Mouse (Mus musculus) lung, postnatal 25 days (tissue): ENCODE data around the gene Cphx2.
"Not testable (repeated sequence)": the region's sequence is repeated elsewhere in the genome, so short reads cannot be mapped to it uniquely, and the experiment has no call there.

Experiments used
- DNase-seq: peaks from one replicate; pipeline ENCODE4 v3.0.0; 2022; ENCODE audit warnings: low spot score

Cphx2 gene

DNA sequence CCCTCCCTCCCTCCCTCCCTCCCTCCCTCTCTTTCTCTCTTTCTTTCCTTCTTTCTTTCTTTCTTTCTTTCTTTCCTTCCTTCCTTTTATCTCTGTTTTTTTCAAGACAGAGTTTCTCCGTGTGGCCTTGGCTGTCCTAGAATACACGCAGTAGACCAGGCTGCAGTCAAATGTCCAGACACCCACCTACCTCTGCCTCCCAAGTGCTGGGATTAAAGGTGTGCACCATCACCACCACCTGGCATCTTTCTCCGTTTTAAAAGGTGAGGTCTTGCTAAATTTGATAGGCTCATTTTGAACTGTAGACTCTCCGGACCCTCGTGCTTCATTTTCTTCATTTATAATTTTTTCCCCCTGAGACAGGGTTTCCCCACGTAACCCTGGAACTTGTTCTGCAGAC, at the start of gene Cphx2:
Cphx2 (plus strand) TSS at position 301 of the 400 bp plus-strand sequence.
- DNase-seq: not testable (repeated sequence)

DNA sequence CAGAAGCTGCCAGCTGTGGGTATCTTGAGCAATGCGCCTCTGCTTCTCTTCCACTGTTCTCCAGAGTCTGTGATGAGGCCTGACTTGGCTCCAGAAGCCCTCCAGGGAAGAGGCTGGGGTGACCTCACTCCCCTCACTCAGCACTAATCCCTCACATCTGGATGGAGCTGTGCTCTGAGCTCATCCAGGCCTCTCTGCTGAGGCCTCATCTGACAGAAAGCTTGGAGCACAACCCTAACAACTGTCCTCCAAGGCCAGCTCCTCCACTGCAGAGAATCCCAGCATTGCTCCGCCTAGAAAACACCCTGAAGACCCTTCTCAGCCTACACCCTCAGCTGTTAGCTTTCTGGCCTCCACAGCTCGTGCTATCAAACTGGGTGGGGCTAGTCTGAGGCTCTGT, 47.0 kb upstream of the Cphx2 start:
- DNase-seq: not testable (repeated sequence)

DNA sequence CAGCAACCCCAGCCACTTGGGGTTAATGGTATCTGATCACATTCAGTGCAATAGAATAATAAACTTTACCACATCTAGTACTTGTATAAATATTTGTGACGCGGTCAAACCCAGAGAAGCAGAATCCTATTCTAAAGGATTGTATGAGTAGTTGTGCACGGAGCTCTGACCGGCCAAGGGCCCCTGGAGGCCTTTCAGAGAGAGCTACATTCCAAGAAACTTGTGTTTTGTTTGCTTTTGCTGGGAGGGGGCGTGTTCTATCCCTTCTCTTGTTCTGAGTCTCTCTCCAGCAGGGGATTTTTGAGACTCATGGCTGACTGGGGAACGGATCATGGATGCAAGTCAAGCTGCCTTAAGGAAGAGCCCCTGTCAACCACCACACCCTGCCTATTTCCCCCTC, 45.9 kb upstream of the Cphx2 start:
- not testable (repeated sequence) for DNase-seq

DNA sequence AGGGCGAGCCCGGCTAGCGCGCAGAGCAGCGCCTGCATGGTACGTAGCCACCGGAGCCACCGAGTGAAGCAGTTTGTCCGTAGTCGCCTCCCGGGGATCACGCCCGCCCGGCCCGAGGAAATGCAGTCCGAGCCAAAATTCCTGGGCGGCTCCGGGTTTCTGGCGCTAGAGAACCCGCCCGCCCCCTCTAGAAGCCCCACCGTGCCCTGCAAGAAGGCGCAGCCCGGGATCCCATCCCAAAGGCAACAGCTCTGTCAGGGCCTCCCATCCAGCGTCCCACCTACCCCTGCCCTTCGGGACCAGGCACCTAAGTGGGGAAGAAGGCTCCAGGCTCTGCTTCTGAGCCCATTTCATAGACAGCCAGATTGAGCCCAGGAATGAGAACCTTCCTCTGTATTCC, 38.7 kb upstream of the Cphx2 start, which contains the start of gene Gm9780:
Gm9780 (minus strand) TSS at position 101 of the 400 bp plus-strand sequence.
- DNase-seq: not testable (repeated sequence)

DNA sequence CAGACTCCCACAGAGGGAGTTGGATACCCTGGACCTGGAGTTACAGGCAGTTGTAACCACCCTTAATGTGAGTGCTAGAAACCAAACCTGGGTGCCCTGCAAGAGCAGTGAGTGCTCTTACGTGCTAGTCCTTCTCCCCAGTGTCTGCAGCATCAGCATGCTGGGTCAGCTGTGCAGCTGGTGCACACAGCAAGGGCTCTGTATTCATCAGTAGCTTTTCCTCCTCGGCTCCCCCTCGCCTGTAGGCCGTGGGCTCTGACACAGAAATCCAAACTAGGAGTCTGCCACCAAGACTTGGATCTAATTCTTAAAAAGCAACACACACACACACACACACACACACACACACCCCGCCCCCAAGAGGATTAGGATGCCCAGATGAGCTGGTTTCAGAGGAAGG, 36.3 kb upstream of the Cphx2 start:
- DNase-seq: not testable (repeated sequence)

DNA sequence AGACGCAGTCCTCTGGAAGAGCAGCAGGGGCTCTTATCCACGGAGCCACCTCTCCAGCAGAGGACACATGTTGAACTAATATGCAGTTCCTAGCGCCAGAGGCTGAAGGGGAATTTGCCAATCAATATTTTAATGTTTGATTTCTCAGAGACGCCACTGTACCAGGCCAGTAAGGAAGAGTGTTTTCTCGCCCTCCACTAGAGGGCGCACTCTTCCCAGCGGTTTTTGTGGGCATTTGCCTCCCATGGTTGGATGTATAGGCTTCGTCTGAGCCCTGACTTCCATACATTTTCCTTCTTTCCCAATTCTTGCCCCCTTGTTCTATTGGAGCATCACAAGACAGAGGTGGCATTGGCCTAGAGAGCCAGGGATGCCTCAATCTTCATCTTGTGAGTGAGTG, 34.3 kb upstream of the Cphx2 start:
- DNase-seq: not testable (repeated sequence)

DNA sequence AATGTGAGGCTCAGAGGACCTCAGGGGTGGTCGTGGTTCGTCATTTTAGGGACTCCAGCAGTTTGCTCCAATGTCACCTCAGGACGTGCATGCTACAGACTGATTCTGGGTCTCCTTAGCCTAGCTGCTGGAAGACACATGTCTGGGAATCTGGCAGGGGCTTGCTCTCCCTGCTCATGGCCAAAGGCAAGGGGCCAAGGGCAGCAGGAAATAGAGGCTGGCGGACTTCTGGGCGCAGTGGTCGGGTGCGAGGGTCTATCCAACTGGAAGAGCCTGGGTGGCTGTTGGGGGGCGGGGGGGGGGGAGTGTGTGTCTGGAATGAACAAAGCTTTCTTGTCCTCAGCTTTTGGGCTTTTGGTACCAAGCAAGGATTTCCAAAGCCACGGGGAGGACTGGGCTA, 32.5 kb upstream of the Cphx2 start:
- not testable (repeated sequence) for DNase-seq

DNA sequence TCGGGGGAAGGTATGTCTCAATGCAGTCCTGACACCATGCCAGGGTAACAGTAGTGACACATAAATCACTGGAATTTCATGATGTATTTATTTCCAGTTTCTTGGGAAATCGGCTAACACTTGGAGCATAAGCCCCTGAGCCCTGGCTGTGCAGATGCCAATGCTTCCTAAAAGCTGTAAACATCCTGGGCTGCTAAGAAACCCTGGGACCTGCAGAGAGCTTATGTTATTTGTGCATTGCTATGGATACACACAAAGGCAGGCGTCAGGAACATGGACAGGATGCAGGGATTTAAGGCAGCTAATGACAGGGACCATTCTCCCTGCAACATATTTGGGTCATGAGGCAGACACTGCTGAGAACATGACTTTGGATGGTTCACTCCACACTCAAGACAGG, 23.1 kb upstream of the Cphx2 start:
- not testable (repeated sequence) for DNase-seq

DNA sequence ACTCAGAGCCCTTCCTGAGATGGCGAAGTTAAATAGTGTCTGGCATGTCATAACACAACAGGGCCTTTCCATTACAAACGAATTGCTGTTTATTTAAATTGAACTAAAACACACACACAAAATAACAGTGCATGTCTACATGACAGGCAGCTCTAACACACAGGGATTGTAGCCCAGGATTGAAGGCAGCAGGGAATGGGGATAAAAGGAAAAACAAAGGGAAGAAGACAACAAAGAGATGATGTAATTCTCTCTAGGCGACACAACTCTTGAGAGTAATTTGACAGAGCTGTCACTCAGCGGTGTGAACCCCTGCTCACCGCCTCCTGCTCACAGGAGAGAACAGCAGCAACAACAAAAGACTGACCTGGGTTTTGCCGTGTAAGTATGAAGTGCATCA, 22.0 kb upstream of the Cphx2 start:
- DNase-seq: not testable (repeated sequence)

DNA sequence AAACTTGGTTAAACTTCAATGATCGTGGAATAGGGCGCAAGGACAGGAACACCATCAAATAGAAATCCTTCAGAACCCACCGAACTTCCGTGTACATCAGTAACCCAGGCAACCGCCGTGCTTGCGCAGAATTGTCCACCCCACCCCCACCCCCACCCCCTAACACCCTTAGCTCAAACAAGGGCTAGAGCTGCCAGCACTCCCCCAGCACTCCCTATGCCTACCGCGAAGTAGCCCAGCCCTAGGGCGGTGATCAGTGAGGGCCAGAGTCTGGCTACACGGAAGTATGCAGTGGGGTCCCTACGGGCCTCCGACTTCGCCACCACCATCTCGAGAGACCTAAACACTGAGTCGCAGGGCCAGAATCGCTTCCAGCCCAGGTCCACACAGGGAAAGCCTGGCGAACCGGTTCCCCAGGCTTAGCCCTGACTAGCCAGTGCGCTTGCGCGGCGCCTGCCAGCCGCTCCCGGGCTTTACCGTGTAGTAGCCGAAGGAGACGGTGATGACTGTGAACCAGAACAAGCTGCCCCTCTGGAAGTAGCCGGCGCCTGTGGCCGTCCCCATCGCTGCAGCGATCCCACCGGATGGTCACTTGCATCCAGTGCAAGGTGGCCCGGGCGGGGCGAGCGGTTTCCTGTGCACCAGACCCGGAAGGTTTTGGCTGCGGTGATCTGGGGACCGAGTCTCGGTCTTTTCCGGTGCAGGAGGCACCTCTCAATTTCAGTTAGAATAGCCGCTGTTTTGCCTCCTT, 14.6 kb upstream of the Cphx2 start:
- not testable (repeated sequence) for DNase-seq

DNA sequence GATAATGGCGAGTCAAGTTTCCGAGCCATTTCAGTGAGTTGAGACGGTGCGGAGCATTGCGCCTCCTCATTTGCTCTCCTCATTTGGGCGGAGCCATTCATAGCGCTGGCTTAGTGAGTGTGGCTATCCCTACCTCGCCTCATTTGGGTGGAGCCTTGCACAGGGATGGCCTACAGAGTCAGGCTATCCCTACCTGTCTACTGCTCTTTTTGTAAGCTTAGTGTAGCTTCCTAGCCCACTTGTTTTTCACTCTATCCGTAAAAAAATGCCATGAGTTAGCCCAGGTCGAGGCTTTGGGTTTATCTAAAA, 14.0 kb upstream of the Cphx2 start, which contains the start of gene Tmem254c:
Tmem254c (minus strand) TSS at position 31 of the 309 bp plus-strand sequence.
- not testable (repeated sequence) for DNase-seq

DNA sequence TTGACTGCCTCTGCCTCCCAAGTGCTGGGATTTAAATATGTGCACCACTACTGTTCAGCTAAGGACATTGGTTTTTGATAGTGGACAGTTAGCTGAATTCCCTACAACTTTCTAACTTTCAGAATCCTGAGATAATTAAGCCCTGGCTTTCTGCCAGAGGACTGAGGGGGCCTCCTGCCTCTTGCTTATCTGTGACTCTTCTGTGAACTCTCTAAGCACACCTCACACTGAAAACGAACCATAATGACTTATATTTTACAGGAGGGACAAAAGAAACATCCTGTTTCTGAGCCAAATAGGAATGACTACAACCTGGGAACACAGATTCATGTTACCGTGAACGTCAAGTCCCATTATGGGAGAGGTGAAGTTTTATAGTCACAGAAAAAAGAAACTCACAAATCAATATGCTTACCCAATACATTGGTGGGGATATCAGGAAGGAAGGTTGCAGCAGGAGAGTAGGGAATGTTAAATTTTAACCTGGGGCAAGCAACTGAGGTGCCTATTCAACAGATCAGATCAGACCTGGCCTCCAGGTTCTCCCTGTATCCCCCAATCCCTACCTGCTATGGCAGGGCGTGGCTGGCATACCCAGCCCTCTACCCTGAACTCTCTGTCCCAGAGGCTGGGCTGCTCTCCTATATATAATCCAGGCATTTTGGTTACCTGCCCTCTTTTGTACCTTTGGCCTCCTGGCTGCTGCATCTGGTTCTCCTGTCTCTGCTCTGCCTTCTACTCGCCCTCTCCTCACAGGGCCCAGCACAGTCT, 4.5 kb upstream of the Cphx2 start:
- not testable (repeated sequence) for DNase-seq

DNA sequence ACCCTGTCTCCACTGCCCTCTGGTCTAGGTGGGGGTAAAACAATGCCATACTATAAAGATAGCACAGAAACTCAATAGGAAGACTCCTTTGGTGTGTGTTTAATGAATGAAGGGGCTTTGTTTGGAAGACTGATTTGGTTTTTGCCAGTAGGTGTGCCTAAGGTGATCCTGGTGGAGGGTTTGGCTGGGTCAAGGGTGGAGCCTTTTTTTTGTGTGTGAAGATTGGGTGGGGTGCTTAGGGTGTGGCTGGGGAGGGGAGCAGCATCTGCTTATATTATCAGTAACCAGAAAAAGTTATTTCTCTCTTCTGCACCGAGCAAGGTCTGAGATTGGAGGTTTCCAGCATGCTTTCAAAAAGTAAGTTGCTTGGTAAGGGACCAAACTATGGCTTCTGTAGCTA, 681 bp downstream of the Cphx2 start, which contains the start of gene Cphx3:
Cphx3 (plus strand) TSS at position 301 of the 400 bp plus-strand sequence.
- DNase-seq: not testable (repeated sequence)

DNA sequence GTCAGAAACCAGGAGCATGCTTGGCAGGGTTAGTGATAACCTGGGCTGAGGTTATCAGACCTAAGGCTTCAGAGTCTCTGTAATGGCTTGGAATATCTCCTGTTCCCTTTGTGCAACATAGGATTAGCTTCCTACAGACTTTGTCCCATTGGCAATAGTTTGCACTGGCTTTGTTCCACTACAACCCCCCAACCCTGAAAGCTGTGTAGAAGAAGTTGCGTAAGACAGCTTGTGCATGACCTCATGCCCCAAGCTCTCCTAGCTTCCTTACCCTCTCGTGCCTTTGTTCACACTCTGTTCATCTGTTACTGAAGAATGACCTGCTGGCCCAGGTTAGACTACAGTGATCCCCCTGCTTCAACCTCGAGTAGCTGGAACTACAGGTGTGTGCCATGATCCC, 16.3 kb downstream of the Cphx2 start:
- DNase-seq: not testable (repeated sequence)

DNA sequence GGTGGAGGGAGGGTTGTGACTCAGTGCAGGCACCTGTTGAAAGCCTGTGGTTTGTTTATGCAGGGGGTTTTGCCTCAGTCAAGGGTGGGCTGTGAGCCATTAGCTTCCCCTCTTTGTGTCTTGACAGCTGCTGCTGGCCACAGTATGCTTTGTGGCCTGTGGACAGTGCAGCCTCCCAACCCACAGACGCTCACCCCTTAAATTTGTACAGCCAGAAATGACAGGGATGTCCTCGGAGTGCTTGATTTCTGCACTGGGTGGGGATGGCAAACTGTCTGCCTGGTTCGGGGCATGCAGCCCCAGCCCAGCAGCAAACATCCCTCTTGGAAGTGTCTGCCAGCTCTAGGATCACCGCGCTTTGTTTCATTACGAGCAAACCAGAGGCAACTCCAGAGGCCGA, 36.8 kb downstream of the Cphx2 start, which contains the start of gene Duxbl2:
Duxbl2 (plus strand) TSS at position 200 of the 400 bp plus-strand sequence.
- DNase-seq: not testable (repeated sequence)

DNA sequence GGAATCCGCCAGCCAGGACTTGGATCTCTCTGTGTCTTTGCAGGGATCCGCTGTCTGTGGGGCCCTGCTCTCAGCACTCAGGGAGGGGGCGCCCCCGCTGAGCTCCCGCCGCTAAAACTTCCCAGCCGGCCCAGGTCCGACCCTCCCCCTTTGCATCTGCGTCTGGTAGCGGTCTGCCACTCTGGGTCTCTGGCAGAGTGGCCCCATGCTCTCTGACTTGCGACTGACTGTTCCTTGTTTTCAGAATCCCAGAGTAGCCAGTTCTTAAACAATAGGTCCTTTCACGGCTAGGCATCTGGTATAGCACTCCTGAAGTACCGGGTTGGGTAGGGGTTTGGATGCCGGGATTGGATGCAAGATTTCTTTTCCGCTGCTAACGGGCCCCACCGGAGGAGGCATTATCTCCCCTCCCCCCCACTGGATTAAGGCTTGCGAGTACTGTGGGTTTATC, 37.3 kb downstream of the Cphx2 start:
- DNase-seq: not testable (repeated sequence)

DNA sequence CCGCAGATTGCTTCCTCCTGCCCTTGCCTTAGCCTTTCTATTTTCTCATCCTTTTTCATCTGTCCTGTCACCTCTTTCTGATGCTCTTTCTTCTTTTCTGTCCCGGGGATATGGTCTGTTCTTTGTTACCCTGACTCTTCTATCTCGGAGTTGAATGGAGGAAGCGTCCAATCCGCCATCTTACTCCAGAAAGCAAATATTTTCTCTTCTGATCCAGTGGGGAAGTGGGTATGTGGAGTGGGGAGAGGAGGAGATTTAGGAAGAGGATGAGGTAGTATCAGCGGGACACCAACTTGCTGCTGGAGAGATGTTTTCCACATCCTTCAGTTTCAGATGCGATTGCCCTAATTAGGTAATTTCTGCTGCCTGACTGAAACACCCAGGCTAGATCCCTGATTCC, 37.8 kb downstream of the Cphx2 start:
- not testable (repeated sequence) for DNase-seq
